8 mouse cellular contexts compared by ENCODE assay signal in the genomic region with DNA sequence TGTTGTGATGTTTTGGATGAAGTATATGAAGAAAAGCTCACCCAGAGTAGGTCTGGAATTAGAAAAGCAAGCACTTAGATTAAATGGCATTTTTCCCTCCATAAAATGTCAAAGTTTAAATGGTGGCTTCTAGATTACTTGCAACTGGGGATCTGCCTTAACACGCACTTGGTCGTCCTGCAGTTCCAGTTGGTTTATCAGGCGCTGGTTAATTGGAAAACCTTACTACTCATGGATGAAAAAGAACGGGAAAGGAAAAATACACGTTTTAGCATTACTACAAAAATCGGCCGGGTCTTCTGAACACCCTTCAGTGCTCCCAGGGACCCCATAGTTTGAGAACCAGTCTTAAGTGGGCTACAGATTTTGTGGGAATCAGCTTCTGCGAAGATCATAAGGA. TPM values are rescaled to one million over a fixed set of nuclear protein-coding genes. Genes with fewer than 3 reads are reported as not detected.
DNase-seq lines count a peak whose midpoint lies in the region; ATAC-seq and TF ChIP-seq lines count a peak whose summit lies in the region.

No protein-coding gene starts in this region.

- peak overlapping the region; percentile 92 for H3K9ac ChIP-seq in embryonic facial prominence, embryonic 11.5 days (replicated peaks; ENCODE audit: low read length)
- H3K9ac ChIP-seq in hindbrain, postnatal 0 days (replicated peaks; ENCODE audit: low read length) = peak overlapping the region; percentile 79; the same call in 1 of the 2 replicates

- peak overlapping the region; percentile 64 for H3ac ChIP-seq in myocyte (ENCODE audit: control insufficient read depth, insufficient read length)

- WGBS in embryonic facial prominence, embryonic 11.5 days = 37% methylated on average over 8 of the region's 8 CpGs
- 33% methylated on average over 8 of the region's 8 CpGs for WGBS in hindbrain, postnatal 0 days

- H3K27ac ChIP-seq in layer of hippocampus, adult 2 months = peak overlapping the region; percentile 97; the same call in 1 of the 2 replicates
- H3K27ac ChIP-seq in embryonic facial prominence, embryonic 11.5 days (replicated peaks; ENCODE audit: low read depth, low read length) = no peak overlapping the region; the same call in 1 of the 2 replicates
- H3K27ac ChIP-seq in hindbrain, postnatal 0 days = peak overlapping the region; percentile 76; the same call in 1 of the 2 replicates

- H3K4me2 ChIP-seq in embryonic facial prominence, embryonic 11.5 days (ENCODE audit: low read depth, low read length) = peak overlapping the region; percentile 86
- H3K4me2 ChIP-seq in hindbrain, postnatal 0 days (ENCODE audit: low read depth, low read length) = peak overlapping the region; percentile 64
- H3K4me2 ChIP-seq in myocyte (ENCODE audit: low read depth) = peak overlapping the region; percentile 89

- TF ChIP-seq CTCF in layer of hippocampus, adult 2 months (conservative IDR thresholded peaks at IDR 0.05) = no peak
- TF ChIP-seq CTCF in hindbrain, postnatal 0 days (IDR thresholded peaks at IDR 0.05; ENCODE audit: low read depth) = no peak

- DNase-seq in layer of hippocampus, adult 2 months (ENCODE audit: low spot score in 2 of 2) = no peak
- DNase-seq in layer of hippocampus, adult 8-10 months (ENCODE audit: low spot score in 2 of 2) = no peak
- peak; percentile 2 for DNase-seq in embryonic facial prominence, embryonic 11.5 days (ENCODE audit: low spot score)
- DNase-seq in hindbrain, postnatal 0 days (ENCODE audit: low spot score) = no peak
- DNase-seq in natural killer cell, adult 2 months (ENCODE audit: low spot score in 2 of 2) = no peak
- DNase-seq in layer of hippocampus, postnatal 36 days = no peak
- DNase-seq in urinary bladder, adult 18-20 months (ENCODE audit: low spot score in 2 of 2) = no peak

- H3K4me1 ChIP-seq in embryonic facial prominence, embryonic 11.5 days (ENCODE audit: control insufficient read depth, insufficient read depth, low read length) = no peaks in the 10 kb centered on the region
- H3K4me1 ChIP-seq in hindbrain, postnatal 0 days (ENCODE audit: insufficient read depth, low read length) = no peaks in the 10 kb centered on the region

- no peak for ATAC-seq in embryonic facial prominence, embryonic 11.5 days (replicated peaks; ENCODE audit: insufficient number of reproducible peaks, low FRiP score, low TSS enrichment, low read depth)
- no peak for ATAC-seq in hindbrain, postnatal 0 days

- H3K36me3 ChIP-seq in embryonic facial prominence, embryonic 11.5 days (replicated peaks; ENCODE audit: control insufficient read depth, insufficient read depth, low read depth, low read length) = no peaks in the 10 kb centered on the region
- H3K36me3 ChIP-seq in hindbrain, postnatal 0 days (ENCODE audit: insufficient read depth, low read length) = no peaks in the 10 kb centered on the region
- H3K36me3 ChIP-seq in myocyte (ENCODE audit: control insufficient read depth, insufficient read depth) = no peaks in the 10 kb centered on the region

- peak overlapping the region; percentile 89 for H3K4me3 ChIP-seq in layer of hippocampus, adult 2 months
- H3K4me3 ChIP-seq in embryonic facial prominence, embryonic 11.5 days (ENCODE audit: low read depth, low read length) = peak overlapping the region; percentile 93
- H3K4me3 ChIP-seq in hindbrain, postnatal 0 days (ENCODE audit: low read length) = peak overlapping the region; percentile 63
- peak overlapping the region; percentile 66 for H3K4me3 ChIP-seq in myocyte

- no peak for TF ChIP-seq POLR2A in myocyte (IDR thresholded peaks at IDR 0.05; ENCODE audit: insufficient read length, low read depth)

- no peaks in the 10 kb centered on the region for H3K27me3 ChIP-seq in embryonic facial prominence, embryonic 11.5 days (ENCODE audit: control insufficient read depth, insufficient read depth, low read length)
- no peaks in the 10 kb centered on the region for H3K27me3 ChIP-seq in hindbrain, postnatal 0 days (ENCODE audit: insufficient read depth, low read length)
- H3K27me3 ChIP-seq in myocyte (ENCODE audit: control insufficient read depth, insufficient read depth, insufficient read length) = peaks cover 15% of the 10 kb centered on the region

- peaks cover 26% of the 10 kb centered on the region for H3K79me2 ChIP-seq in myocyte (ENCODE audit: control insufficient read depth, insufficient read depth)

- H3K9me3 ChIP-seq in embryonic facial prominence, embryonic 11.5 days (replicated peaks; ENCODE audit: control insufficient read depth, low read length) = no peaks in the 10 kb centered on the region
- no peaks in the 10 kb centered on the region for H3K9me3 ChIP-seq in hindbrain, postnatal 0 days (ENCODE audit: low read length)

TF ChIP-seq in myocyte, 11 proteins besides CTCF, POLR2A, EP300 and RAD21:
- no peak for TF ChIP-seq MAX (IDR thresholded peaks at IDR 0.05; ENCODE audit: low read depth)
- TF ChIP-seq REST (IDR thresholded peaks at IDR 0.05; ENCODE audit: insufficient read depth, insufficient read length) = no peak
- no peak for TF ChIP-seq POLR2AphosphoS2 (IDR thresholded peaks at IDR 0.05; ENCODE audit: insufficient read length, low read depth)
- TF ChIP-seq TCF12 (IDR thresholded peaks at IDR 0.05; ENCODE audit: insufficient read depth, poor library complexity, severe bottlenecking) = no peak
- TF ChIP-seq MYOD1 (IDR thresholded peaks at IDR 0.05; ENCODE audit: control insufficient read depth in 1 of 3, insufficient read length in 2 of 3, low read depth in 2 of 3) = no peak
- no peak for TF ChIP-seq TCF3 (IDR thresholded peaks at IDR 0.05; ENCODE audit: insufficient read length, low read depth)
- no peak for TF ChIP-seq SRF (IDR thresholded peaks at IDR 0.05; ENCODE audit: control insufficient read depth, insufficient read length, low read depth)
- no peak for TF ChIP-seq E2F4 (IDR thresholded peaks at IDR 0.05; ENCODE audit: insufficient read depth)
- no peak for TF ChIP-seq CEBPB (IDR thresholded peaks at IDR 0.05; ENCODE audit: insufficient read depth, poor library complexity, severe bottlenecking)
- no peak for TF ChIP-seq USF1 (IDR thresholded peaks at IDR 0.05; ENCODE audit: low read depth)
- TF ChIP-seq MYOG (IDR thresholded peaks at IDR 0.05; ENCODE audit: control insufficient read depth in 1 of 3, insufficient read depth in 1 of 3, insufficient read length in 2 of 3, low read depth in 2 of 3) = no peak

RNA-seq across cellular contexts. Expression of a gene that starts 0.8 kb away (rescaled TPM):
- 10 to 100 TPM; 46.1 to 48.3 TPM for total RNA-seq in layer of hippocampus, adult 2 months (2021)
- total RNA-seq in layer of hippocampus, adult 8-10 months (2022) = 10 to 100 TPM; 40.3 to 47.1 (median 45.1) TPM
- polyA plus RNA-seq in embryonic facial prominence, embryonic 11.5 days (2014; fragmentation: Nextera tagmentation; extraction: Ambion mirVana) = 69.4 and 71.9 TPM in 2 replicates
- 42.9 and 45.6 TPM in 2 replicates for total RNA-seq in hindbrain, postnatal 0 days (2014; rRNA removed)
- 55.4 and 55.8 TPM in 2 replicates for polyA plus RNA-seq in hindbrain, postnatal 0 days (2015; fragmentation: Nextera tagmentation; extraction: Ambion mirVana)
- 33.1 TPM for polyA plus RNA-seq in myocyte (2012; fragmentation: generic; extraction: Trizol)
- 10 to 100 TPM; 47.8 to 48.9 TPM for total RNA-seq in layer of hippocampus, postnatal 36 days (2021)

RNA-seq across cellular contexts. Expression of a gene that starts 37.9 kb away (rescaled TPM):
- total RNA-seq in layer of hippocampus, adult 2 months (2021) = not detected
- total RNA-seq in layer of hippocampus, adult 8-10 months (2022) = not detected
- 0.32 TPM in 1 of 2 replicates, not detected in the other for polyA plus RNA-seq in embryonic facial prominence, embryonic 11.5 days (2014; fragmentation: Nextera tagmentation; extraction: Ambion mirVana)
- not detected in 2 replicates for total RNA-seq in hindbrain, postnatal 0 days (2014; rRNA removed)
- polyA plus RNA-seq in hindbrain, postnatal 0 days (2015; fragmentation: Nextera tagmentation; extraction: Ambion mirVana) = not detected in 2 replicates
- polyA plus RNA-seq in myocyte (2012; fragmentation: generic; extraction: Trizol) = not detected
- not detected for total RNA-seq in layer of hippocampus, postnatal 36 days (2021)
